Mouse (Mus musculus) embryo, embryonic 9.5 days (tissue): ENCODE measurements around the gene Gm45808.

Experiments used
- DNase-seq: peaks from one replicate; pipeline ENCODE4 v3.0.0-alpha.2; 2017; ENCODE audit errors: extremely low spot score

Gm45808 gene

DNA sequence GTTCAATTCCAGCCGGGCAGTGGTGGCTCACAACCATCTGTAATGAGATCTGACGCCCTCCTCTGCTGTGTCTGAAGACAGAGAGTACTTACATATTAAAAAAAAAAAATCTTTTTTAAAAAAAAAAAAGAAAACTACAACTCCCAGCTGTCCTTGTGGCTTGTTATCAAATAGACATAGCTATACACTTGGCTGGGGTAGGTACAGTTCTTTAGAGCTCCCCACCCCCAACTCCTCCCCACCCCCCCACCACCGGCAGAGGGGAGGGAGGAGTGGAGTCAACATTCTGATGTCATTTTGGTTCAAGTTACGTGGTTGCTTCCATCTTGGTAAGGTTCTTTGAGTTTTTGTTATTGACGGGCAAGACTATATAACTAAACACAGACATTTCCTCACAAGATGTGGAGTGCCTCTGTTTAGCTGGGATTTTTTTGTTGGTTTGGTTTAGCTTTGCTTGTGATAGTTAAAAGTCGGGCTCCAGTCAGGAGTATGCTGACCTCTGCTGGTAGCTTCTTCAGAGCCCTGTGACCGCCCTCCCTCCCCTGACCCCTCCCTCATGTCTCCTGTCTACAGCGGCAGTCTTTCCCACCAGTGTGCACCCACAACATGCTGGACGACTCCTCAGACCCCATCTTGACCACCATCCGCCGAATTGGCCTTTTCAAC lies 39.2 kb downstream of the Gm45808 start:
- peak; percentile 57 for DNase-seq

DNA sequence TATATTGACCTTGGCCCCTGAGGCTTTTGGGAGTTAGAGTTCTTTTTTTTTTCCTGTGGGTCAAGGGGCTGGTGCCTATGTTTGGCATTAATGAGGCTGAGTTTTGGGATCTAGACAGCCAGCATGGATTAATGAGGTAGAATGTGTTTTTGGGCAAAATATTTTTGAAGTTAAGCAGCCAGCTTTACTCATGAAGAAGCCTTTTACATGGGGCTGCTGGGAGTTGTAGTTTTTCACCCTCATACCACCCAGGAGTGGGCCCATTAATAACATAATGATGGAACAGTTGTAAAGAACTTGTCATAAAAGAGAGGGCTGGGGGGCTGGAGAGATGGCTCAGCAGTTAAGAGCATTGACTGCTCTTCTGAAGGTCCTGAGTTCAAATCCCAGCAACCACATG lies 40.0 kb downstream of the Gm45808 start:
- no peak for DNase-seq

DNA sequence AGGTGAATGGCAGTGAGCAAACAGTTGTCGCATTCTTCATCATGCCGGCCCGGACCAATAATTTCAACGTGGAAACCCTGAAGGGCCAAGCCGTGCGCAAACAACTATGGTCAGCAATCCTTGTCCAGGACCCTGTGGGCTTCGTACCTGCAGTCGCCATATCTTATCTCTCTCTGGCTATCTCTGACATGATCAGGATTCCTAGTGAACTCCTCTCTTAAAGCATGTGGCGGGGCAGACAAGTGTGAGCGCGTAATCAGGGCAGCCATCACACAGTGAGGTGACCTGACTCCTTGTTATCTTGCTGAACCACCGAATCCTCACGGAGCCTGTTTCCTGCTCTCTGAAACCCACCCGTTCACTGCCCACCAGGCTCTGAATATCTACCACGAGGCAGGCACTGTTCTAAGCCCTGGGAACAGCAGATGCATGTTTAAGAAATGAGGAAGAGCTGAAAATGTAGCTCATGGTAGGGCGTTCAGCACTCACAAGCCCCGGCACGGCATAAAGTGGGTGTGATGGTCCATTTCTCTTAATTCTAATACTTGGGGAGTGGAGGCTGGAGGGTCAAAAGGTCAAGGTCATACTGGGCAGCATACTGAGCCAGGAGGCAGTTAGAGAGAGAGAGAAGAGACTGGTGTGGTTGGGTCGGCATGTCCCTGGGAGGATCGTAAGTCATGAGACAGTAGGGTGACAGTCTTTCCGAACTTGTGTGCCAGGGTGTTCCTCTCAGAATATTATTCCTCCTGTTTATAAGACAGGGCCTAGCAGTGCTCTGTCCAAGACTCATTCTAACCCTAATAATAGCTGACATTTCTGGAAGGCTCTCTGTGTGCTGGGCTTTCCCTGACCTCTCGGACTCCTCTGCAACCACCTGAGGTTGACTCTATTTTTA lies 42.8 kb downstream of the Gm45808 start:
- DNase-seq = no peak

DNA sequence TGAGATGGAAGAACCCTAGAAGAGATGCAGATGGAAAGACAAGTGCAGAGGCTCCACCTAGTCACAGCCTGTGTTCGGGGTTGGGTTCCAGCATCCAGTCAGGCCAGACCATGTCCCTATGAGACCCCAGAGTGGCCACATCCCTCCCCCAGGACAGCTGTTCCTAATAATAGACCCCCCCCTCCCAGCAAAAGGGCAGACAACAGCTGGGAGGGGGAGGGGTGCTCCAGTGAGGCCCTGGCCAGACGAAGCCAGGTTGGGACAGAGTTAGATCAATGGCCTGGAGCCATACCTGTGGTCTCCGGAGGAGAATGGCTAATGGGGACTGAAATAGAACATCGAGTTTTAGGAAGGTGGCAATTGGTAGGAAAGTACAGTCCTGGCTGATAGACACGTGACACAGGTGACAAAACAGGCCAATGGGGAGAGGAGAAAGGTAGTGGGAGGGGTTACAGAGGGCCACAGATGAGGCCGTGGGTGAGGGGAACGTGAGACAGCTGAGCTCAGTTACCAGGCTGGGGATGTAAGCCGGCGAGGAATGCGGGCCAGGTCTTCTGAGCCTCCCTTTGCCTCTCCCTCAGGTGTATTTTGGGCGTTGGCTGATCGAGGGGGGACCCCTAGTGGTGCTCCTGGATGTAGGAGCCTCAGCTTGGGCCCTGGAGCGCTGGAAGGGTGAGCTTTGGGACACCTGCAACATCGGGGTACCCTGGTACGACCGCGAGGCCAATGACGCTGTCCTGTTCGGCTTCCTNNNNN lies 48.9 kb downstream of the Gm45808 start, which contains the start of gene Ruvbl2:
Ruvbl2 (minus strand) TSS at position 576 of the 756 bp plus-strand sequence.
- DNase-seq = no peak

DNA sequence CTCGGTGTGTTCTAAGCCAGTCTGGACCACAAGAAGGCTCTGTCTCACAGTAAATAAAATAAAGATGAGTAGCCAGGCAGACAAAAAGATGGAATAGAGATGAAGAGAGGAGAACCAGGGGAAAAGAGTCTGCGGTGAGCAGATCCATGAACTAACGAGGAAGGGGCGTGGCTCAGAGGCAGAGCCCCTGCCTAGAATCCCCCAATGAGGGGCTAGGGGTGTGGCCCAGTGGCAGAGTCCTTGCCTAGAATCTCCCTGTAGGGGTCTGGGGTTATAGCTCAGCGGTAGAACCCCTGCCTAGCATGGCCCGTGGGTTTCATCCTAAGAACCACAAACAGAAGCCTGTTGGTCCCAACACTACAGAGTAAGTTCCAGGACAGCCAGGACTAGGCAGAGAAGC lies 49.6 kb downstream of the Gm45808 start:
- DNase-seq = no peak

DNA sequence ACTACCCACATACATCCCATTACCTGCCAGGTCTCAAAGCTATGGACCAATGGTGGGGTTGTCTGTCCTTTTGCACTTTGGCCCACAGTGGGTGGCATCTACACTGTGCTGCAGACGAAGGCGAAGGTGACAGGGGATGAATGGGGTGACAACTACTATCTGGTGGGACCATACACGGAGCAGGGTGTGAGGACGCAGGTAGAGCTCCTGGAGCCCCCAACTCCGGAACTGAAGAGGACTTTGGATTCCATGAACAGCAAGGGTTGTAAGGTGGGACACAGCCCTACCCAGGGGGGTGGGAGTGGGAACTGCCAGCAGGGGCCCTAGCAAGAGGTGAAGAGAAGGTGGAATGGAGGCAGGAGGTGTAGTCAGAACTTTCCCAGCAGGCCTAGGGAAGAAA lies 50.2 kb downstream of the Gm45808 start:
- DNase-seq = no peak

DNA sequence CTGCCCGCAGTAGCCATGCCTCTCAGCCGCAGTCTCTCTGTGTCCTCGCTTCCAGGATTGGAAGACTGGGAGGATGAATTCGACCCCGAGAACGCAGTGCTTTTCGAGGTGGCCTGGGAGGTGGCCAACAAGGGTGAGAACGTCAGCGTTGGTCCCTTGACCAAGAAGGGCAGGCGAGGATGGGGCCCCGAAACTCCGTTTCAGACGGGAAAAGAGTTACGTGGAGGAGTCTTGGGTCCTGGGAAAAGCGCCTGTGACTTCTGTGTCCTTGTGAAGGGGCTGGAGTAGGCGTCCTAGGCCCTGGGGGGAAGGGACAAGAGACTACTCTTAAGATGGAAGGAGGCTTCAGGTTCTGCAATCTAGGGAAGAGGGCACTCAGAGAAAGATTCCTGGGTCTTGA lies 51.6 kb downstream of the Gm45808 start:
- DNase-seq = no peak

DNA sequence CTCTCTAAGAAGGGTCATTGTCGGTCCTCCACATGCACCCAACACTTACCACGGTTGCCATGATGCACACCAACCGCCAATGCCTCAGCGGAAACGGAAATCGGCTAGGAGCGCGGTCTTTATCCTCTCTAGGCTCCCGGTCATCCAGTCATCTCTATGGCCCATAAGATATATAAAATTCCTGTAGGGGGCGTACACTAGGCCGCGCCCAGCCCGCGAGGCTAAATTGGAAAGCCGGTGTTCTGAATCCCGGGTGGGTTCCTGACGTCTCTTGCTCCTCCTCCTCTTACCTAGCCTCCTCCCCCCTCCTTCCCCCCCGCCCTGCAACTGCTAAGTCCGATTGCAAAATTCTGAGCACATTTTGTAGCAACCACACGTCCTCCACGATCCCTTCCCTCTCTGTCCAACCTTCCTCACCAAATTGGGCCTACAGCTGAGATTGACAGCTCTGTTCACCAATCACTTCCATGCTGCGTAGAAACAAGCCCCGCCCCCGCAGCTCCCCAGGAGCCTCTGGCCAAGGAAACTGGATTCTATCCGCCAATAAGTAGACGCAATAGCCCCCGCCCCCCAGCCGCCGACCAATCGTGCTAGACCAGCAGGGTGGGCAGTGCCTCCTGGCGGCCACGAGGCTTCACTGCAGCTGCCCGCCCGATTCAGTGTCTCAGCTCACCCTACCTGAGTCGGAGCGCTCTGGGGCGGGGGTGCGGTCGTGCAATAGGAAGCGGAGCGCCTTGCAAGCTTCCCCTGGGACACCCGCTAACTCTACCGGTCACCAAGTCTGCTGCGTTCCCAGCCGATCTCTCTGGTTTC lies 52.2 kb downstream of the Gm45808 start, which contains the start of gene Gys1:
Gys1 (plus strand) TSS at position 642 of the 813 bp plus-strand sequence.
- peak; percentile 100 for DNase-seq

DNA sequence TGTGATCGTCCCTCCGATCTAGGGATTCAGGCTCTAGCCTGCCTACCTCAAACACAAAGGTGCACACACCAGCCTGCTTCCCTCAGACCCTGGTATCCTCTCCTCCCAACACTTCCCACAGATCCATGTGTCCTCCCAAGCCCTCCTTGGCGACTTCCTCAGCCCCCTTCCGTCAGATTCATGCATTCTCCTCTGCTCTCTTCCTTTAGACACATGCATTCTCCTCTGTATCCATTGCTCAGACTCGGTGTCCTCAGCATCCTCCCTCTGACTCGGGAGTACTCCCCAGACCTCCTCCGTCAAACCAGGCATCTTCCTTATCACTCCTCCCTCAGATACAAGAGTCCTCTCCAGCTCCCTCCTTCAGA lies 52.8 kb downstream of the Gm45808 start:
- no peak for DNase-seq

DNA sequence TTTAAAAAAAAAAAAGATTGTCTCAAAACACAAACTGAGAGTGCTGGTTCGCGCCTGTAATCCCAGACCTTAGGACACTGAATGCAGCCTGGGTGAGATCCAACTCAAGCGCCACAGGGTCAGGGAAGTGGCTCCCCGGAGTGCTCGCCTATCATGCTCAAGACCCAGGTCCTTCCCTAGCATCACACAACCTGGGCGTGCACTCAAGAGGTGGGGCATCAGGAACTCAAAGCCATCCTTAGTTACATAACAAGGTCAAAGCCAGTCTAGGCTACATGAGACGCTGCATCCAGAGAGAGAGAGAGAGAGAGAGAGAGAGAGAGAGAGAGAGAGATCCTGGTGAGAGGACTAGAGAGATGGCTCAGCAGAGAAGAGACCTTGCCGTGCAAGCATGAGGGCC lies 60.1 kb downstream of the Gm45808 start:
- DNase-seq = no peak

DNA sequence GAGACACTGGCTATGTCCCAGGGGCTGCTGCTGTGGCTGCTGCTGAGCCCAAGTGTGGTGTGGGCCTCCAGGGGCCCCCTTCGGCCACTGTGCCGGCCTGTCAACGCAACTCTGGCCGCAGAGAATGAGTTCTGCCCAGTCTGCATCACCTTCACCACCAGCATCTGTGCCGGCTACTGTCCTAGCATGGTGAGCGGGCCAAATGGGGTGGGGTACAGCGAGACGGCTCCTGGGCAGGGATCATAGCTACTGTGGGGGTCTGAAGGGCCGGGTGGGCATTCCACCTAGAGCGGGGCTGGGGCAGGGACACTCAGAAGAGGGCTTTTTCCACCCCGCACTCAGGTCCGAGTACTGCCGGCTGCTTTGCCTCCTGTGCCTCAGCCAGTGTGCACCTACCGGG lies 65.4 kb downstream of the Gm45808 start:
- no peak for DNase-seq

DNA sequence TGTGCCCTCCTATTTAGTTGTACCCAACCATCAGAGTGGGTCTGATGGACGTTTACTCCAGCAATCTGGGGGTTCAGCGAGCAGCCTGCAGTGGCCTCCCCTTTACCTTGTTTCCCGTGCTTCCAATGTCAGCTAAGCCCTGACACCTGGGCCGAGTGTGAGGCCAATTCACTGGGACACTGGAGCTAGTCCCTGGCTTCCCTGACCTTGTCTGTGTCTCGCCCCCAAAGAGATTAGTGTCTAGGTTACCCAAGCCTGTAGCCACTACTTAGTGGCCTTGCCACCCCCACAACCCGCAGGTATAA lies 66.0 kb downstream of the Gm45808 start, which contains the start of gene Lhb:
Lhb (plus strand) TSS at position 206 of the 305 bp plus-strand sequence.
- no peak for DNase-seq

DNA sequence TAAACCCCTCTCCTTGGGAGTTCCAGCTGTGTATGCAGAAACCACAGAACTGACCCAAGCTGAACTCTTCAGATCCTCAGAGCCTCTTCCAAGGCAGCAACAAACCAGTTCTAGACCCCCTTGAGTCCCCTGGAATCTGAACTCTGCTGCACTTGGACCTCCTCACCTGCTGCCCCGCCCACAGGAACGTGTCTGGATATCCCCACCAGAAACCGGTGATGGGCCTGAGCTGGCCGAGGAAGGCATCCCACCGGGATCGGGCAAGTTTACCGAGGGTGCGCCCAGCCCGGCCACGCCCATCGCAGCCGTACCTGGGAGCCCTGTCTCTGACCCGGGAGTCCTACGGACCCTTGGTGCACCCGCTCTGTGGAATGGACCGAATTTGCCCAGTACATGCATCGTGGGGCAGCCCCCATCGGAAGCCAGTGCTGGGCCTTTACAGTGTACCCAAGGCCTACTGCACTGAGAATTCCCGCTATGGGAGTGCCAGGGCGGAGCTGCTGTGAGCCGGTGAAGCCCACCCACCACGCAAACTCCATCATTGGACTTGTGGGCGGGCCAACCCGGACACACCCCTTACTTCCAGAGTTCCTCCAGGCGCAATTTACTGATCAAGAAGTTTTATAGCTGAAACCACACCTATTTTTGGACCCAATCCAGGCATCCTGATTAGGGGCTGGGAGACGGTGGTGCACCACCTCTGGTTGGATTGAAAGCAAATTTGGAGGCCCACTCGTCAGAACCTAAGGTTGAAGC lies 66.6 kb downstream of the Gm45808 start:
- DNase-seq = peak; percentile 41

DNA sequence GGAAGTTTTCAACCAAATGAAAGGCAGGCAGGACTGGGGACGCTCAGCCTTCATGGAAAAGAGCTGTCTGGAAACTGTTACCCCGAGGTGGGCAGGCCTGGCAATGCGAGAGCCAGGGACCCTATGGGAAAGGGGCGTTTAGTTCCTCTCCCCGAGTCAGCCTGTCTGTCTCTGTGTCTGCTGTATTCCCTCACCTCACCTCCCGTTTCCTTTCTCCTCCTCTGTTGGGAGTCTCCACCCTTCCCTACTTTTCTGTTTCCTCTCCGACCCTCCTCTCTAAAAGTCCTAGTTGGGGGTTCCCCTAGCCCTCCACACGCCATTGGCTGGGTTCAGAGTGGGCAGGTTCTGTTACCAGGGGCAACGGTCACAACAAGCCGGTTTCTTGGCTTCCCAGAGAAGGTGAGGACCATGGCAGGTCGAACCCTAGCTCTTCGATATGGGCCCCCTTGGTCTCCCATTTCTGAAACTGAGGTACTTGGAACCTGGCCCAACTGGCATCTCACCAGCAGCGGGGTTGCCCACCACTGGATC lies 68.6 kb downstream of the Gm45808 start:
- no peak for DNase-seq
